Mouse (Mus musculus) intestine, embryonic 14.5 days (tissue): ENCODE data around the gene Cntn4. TPM values are rescaled to one million over a fixed set of nuclear protein-coding genes. Genes with fewer than 3 reads are reported as not detected.

Experiments
- ATAC-seq: fragments of 200-750 bp; cut with Nextera tagmentation; replicated peaks from 2 replicates; pipeline ENCODE4 v1.8.0; 2017; ENCODE audit warnings: low read depth, moderate number of reproducible peaks, moderate TSS enrichment, moderate library complexity; ENCODE audit not compliant: low FRiP score, low TSS enrichment
- DNase-seq: peaks from one replicate; pipeline ENCODE4 v3.0.0-alpha.2; 2018; ENCODE audit warnings: low spot score
- H3K27ac ChIP-seq: fragments of 300-500 bp; sonication (generic); 2 replicates; pipeline ENCODE4 v1.5.1; 2014; ENCODE audit warnings: low read depth, mild to moderate bottlenecking, control low read depth
- H3K27me3 ChIP-seq: fragments of 300-500 bp; sonication (generic); replicated peaks from 2 replicates; pipeline ENCODE4 v1.6.1; 2014; ENCODE audit warnings: low read length, control low read depth; ENCODE audit not compliant: control insufficient read depth, insufficient read depth
- H3K36me3 ChIP-seq: fragments of 300-500 bp; sonication (generic); 2 replicates; pipeline ENCODE4 v1.6.1; 2014; ENCODE audit warnings: low read length, control low read depth; ENCODE audit not compliant: control insufficient read depth, insufficient read depth
- H3K4me1 ChIP-seq: fragments of 300-500 bp; sonication (generic); replicated peaks from 2 replicates; pipeline ENCODE4 v1.6.1; 2014; ENCODE audit warnings: low read length, control low read depth, mixed read lengths; ENCODE audit not compliant: control insufficient read depth, insufficient read depth
- H3K4me2 ChIP-seq: fragments of 300-500 bp; sonication (generic); 2 replicates; pipeline ENCODE4 v1.6.1; 2014; ENCODE audit warnings: low read length
- H3K4me3 ChIP-seq: fragments of 300-500 bp; sonication (generic); 2 replicates; pipeline ENCODE4 v1.5.1; 2014; ENCODE audit warnings: low read depth, low read length, control low read depth, mixed read lengths
- H3K9ac ChIP-seq: fragments of 300-500 bp; sonication (generic); 2 replicates; pipeline ENCODE4 v1.6.1; 2014; ENCODE audit warnings: mild to moderate bottlenecking, low read length
- H3K9me3 ChIP-seq: fragments of 300-500 bp; sonication (generic); 2 replicates; pipeline ENCODE4 v1.6.1; 2016; ENCODE audit warnings: low read length, control low read depth; ENCODE audit not compliant: control insufficient read depth
- WGBS: fragments of 180-500 bp; shearing (Covaris S2); extraction: QIAGEN DNeasy Blood & Tissue Kit; methylation state at CpG from one replicate; pipeline ENCODE4 v1.1.7; 2014; 5-methylcytosine and 5-hydroxymethylcytosine counted together
- polyA plus RNA-seq: library from polyadenylated mRNA; unstranded; fragments of >200 nt; fragmentation: Nextera tagmentation; extraction: Ambion mirVana; gene quantifications from 2 replicates; pipeline ENCODE4 v1.2.1, GENCODE M21; 2014

The Cntn4 gene
- polyA plus RNA-seq, 1 experiment from 2014 or later = 0.26 TPM

- H3K27me3 ChIP-seq = no peaks in the 10 kb centered on the region
- no peak overlapping the region for H3K4me2 ChIP-seq
- DNase-seq (no peak), ATAC-seq (no peak)
- no peaks in the 10 kb centered on the region for H3K36me3 ChIP-seq
- no peaks in the 10 kb centered on the region for H3K4me1 ChIP-seq
- 72% methylated on average over 7 of the region's 7 CpGs for WGBS
- no peak overlapping the region for H3K27ac ChIP-seq
- no peak overlapping the region for H3K4me3 ChIP-seq
- H3K9ac ChIP-seq = no peak overlapping the region
- no peaks in the 10 kb centered on the region for H3K9me3 ChIP-seq
Measured at GRCm38 (mm10) chr6:106745673-106746394, 1068.4 kb downstream of the Cntn4 start.

GRCm38 (mm10) chr6:106747251-106747650 lies 1069.8 kb downstream of the Cntn4 start:
- 93% methylated on average over 5 of the region's 5 CpGs for WGBS
- Histone ChIP-seq H3K36me3 (no peaks in the 10 kb centered on the region), H3K9me3 (no peaks in the 10 kb centered on the region), H3K4me1 (no peaks in the 10 kb centered on the region), H3K4me2 (no peak overlapping the region), H3K27ac (no peak overlapping the region), H3K4me3 (no peak overlapping the region), H3K9ac (no peak overlapping the region), H3K27me3 (no peaks in the 10 kb centered on the region)
- DNase-seq (no peak), ATAC-seq (no peak)

DNA sequence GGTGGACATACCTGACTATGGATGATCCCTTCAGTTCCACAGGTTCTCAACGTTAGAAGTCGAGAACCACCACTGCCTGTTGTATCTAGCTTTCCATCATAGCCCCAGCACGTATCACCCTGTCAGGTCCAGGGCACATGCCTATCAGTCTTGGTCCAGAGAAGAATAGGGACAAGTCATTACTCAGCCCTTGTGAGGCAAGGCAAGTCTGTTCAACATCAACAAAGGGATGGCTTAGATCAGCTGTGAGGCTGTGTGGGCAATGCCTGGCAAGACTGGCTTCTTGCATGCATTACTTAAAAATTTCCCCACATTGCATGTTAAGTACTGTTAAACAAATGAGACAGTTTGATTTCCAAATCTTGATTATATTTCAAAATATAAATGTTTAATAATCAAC lies 1070.3 kb downstream of the Cntn4 start:
- DNase-seq (no peak), ATAC-seq (no peak)
- H3K9me3 ChIP-seq = no peaks in the 10 kb centered on the region
- WGBS = 85% methylated on average over 3 of the region's 3 CpGs
- no peak overlapping the region for H3K27ac ChIP-seq
- no peak overlapping the region for H3K9ac ChIP-seq
- H3K27me3 ChIP-seq = no peaks in the 10 kb centered on the region
- no peak overlapping the region for H3K4me2 ChIP-seq
- H3K4me3 ChIP-seq = no peak overlapping the region
- no peaks in the 10 kb centered on the region for H3K36me3 ChIP-seq
- H3K4me1 ChIP-seq = no peaks in the 10 kb centered on the region
